Mouse (Mus musculus): ENCODE measurements around the gene Frat2.

Gene Frat2

GRCm38 (mm10) chr19:41844345-41844744, 3.6 kb downstream of the Frat2 start:
- no peak for DNase-seq

DNA sequence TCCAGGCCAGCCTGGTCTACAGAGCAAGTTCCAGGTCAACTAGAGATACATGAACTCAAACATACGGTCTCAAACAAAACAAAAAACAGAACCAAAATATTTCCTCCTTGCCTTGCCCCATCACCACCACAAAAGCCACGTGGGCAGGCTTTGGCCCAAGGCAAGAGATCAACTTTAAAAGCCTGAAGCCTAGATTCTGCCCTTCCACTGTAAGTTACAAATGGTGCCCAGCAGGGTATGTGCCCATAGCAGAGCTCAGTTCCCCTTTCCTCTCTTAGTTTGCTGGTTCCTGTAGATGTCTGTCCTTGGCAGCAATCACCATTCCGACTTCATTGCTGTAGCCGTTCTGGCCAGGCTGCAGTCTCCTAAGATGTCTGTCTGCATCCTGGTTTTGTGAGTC, 5.2 kb downstream of the Frat2 start:
- DNase-seq: no peak

- DNase-seq: no peak
Measured at GRCm38 (mm10) chr19:41842196-41842595, 5.7 kb downstream of the Frat2 start.

GRCm38 (mm10) chr19:41841105-41841750, 6.7 kb downstream of the Frat2 start:
- DNase-seq: no peak

DNA sequence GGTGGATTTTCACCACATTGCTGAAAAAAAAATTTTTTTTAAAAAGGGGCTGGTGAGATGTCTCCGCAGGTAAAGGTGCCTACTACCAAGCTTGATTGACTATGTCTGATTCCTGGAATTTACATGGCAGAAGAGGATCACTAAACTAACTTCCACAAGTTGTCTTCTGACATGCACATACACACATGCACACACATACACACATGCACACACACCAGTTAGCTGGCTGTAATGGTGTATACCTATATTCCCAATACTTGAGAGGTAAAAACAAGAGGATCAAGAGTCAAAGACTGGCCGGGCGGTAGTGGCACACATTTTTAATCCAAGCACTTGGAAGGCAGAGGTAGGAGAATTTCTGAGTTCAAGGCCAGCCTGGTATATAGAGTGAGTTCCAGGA, 8.2 kb downstream of the Frat2 start:
- DNase-seq: no peak

DNA sequence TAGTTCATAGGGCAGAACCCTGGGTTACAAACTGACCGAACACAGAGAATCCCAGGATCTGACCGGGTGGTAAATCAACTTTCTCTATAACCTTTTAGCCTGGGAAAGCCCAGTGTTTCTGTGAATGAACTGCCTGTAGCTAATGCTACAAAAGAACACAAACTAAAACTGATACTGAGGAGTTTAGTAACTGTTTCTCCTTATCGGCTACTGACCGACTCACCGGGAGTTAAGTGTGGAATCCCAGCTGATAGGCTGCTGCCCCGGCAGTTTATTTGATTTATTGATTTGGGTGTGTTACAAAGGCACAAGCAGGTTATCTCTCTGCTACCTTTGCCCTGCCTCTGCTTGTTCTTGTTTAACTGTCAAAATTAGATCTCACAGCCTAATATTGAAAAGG, 9.1 kb downstream of the Frat2 start:
- DNase-seq: no peak

GRCm38 (mm10) chr19:41837917-41838261, 10.0 kb downstream of the Frat2 start:
- no peak for DNase-seq

DNA sequence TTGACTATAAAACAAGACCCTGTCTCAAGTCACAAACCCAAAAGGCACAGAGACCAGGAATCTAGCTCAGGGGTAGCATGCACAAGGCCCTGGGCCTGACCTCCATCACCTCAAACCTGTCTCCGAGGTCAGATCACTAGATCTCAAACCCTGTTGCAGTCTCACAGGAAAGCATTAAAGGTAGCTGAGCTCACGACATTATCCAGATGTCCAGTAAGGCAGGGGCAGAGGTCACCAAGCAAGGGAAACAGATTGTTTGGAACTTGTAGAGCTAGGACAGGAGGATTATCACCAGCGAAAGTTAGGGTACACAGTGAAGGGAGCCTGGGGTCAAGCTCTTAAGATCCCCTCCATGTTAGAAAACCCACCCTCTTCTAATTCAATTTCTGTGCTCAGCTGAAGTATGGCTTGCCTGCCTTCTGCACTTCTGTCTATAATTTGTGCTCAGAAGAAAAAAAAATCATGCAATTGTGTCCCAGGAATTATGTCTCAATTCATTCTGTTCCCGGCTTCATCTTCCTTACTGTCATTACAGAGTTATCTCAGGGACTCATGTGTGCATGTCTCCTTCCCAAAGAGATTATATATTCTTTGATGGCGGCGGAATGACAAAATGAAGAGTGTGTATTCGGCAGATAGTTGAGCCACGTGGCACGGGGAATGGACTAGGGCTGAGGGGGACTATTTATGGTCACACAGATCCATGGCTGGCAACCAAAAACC, 10.6 kb downstream of the Frat2 start:
- DNase-seq: no peak

GRCm38 (mm10) chr19:41836719-41837118, 11.2 kb downstream of the Frat2 start:
- no peak for DNase-seq

- no peak for DNase-seq
Measured at GRCm38 (mm10) chr19:41835816-41836215, 12.1 kb downstream of the Frat2 start.

DNA sequence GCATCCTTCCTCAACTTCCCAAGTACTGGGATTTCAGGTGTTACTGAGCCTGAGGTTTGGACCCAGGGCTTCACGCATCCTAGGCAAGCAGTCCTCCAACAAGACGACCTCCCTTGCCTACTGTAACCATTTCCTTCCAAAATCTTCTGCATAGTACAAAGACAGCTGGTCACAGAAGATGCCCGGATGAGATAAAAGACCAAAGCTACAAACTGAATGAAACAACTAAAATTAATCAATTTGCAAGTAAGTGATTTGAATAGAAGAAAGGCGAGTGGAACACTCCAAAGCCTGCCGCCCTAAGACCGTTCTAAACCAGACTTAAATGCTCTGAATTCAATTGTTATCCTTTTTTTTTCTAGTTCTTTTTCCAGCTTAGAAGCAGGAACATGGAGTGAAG, 12.5 kb downstream of the Frat2 start:
- no peak for DNase-seq

DNA sequence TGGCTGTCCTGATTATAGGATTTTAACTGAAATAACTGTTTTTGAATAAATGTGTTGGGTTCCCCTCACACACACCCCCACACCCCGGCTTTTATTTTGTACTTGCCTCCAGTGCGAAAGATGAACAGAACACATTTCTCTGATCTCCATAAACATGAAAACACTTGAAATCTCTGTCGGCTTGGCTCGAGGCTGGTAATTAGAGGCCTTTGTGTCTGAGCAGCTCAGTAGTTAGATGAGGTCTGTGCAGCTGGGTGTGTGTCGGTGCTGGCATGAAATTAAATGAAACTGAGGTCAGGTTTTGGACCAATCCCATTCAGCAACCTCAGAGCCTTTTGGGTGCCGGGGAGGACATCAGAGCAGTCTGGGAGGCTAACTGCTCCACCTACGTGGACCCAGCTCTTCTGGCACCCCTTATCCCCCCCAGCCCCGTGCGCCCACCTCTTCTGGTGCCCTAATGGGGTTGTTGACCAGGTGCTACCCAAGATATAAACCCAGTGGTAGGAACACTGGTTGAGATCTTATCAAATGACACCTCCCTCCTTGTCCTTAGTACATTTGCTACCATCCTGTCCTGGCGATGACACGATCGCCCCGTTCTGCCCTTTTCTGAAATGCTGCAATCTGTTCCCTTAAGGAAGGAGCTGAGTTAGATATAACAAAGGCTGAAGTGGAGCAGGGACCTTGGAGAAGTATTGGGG, 15.3 kb downstream of the Frat2 start:
- no peak for DNase-seq

GRCm38 (mm10) chr19:41831718-41832391, 16.1 kb downstream of the Frat2 start:
- no peak for DNase-seq

DNA sequence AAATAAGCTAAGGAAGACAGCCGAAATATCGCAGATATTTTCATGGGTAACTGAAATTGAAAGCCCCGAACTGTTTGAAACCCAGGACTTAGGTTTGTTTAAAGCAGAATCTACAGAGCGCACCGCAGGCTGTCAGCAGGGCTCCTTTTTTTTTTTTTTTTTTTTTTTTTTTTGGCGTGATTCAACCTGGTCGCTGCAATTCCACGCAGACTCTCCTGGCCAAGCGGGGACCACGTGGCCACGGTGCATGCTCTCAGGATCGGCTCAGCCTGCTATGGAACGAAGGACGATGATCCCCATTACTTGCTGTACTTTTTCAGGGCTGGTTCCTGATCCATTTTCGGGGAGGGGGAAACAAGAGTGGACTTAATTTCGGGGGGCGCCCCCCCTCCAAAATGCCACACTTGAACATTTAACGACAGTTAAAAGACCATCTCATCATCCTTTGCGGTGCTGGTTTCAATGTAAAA, 16.8 kb downstream of the Frat2 start:
- peak; percentile 46 for DNase-seq

DNA sequence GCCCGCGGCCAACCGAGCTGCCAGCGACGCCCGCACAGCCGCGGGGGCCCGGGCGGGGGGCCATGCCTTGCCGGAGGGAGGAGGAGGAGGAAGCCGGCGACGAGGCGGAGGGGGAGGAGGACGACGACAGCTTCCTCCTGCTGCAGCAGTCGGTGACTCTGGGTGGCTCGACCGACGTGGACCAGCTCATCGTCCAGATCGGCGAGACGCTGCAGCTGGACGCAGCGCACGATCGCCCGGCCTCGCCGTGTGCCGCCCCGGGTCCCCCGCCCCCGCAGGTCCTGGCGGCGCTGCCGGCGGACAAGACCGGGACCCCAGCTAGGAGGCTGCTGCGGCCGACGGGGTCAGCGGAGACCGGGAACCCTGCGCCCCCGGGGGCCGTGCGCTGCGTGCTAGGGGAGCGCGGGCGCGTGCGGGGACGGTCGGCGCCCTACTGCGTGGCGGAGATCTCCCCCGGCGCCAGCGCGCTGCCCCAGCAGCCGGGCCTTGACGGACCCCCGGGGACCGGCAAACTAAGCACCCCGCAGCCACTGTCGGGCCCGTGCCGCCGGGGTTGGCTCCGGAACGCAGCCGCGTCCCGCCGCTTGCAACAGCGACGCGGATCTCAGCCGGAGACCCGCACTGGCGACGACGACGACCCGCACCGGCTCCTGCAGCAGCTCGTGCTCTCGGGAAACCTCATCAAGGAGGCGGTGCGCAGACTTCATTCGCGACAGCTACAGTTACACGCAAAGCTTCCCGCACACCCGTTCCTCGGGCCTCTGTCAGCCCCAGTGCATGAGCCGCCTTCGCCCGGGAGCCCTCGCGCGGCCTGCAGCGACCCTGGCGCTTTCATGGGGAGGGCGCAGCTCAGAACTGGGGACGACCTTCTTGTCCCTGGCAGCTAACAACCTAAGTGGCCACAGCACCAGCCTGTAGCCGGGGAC, 17.6 kb downstream of the Frat2 start:
- peak; percentile 47 for DNase-seq

- DNase-seq: peak; percentile 95
Measured at GRCm38 (mm10) chr19:41829381-41830105, 18.4 kb downstream of the Frat2 start, which contains the start of gene Frat1. TSS of gene Frat1 (plus strand) at chr19:41829970.

DNA sequence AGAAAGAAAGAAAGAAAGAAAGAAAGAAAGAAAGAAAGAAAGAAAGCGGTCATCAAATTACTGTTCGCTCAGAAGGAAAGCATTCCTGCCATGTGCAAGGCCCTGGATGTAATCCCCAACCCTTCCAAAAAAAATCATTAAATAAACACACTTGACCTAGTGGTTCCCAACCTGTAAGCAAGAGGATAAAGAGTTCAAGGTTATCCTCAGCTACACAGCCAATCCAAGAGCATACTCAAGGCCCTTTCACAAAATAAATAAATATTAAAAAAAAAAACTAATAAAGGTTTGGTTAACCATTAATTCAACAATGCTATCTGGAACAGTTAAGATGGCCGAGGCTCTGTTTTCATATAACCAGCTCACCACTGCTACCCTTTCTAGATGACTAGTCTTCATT, 19.0 kb downstream of the Frat2 start:
- DNase-seq: no peak

GRCm38 (mm10) chr19:41826529-41826928, 21.4 kb downstream of the Frat2 start:
- no peak for DNase-seq

DNA sequence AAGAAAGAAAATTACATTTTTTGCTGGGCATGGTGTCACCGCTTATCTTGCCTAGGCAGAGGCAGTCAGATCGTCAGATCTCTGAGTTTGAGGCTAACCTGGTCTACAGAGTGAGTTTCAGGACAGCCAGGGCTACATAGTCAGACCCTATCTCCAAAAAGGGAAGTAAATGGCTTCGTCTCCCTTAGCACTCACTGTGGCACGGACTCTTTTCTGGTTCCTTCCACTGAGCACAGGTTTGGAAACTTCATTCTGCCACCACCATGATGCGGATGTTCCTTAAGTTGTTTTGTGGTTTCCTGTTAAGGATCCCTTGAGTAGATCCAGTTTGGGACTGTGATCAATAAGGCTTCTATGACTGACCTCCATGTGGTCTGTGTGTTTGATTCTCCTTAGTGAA, 23.0 kb downstream of the Frat2 start:
- DNase-seq: no peak

GRCm38 (mm10) chr19:41822589-41822988, 25.3 kb downstream of the Frat2 start:
- DNase-seq: no peak

DNA sequence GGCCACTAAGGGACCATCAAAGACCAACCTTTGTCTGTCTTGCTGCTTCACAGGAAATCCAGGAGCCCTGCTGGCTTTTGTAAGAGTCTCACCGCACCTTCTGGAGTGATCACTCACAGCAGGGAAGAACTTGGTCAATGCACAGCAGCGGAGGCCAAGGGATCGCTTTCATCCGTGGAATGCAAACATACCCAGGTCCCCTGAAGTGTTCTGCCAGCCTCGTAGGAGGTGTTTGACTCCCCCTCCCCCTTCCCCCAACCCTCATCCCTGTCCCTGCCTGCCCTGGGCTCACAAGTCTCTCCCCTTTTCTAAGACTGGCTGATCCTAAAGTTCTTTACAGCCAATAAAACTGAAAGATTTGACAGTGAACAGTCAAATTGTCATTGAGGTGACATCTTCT, 26.5 kb downstream of the Frat2 start:
- no peak for DNase-seq

GRCm38 (mm10) chr19:41818749-41819148, 29.2 kb downstream of the Frat2 start:
- DNase-seq: no peak

Data from cerebellum, adult 11 months (tissue).